Mouse (Mus musculus) intestine, postnatal 0 days (tissue): ENCODE measurements around the gene Herc1. TPM values are rescaled to one million over a fixed set of nuclear protein-coding genes. Genes with fewer than 3 reads are reported as not detected.
"Not testable (repeated sequence)": the region's sequence is repeated elsewhere in the genome, so short reads cannot be mapped to it uniquely, and the experiment has no call there.

ENCODE experiments used
- ATAC-seq: fragments of 200-750 bp; cut with Nextera tagmentation; 2 replicates; pipeline ENCODE4 v1.8.0; 2017; ENCODE audit warnings: mild to moderate bottlenecking, moderate TSS enrichment, moderate library complexity
- H3K27ac ChIP-seq: fragments of 300-500 bp; sonication (generic); 2 replicates; pipeline ENCODE4 v1.5.1; 2014; ENCODE audit warnings: mild to moderate bottlenecking, low read depth, low read length, moderate library complexity
- H3K27me3 ChIP-seq: fragments of 300-500 bp; sonication (generic); replicated peaks from 2 replicates; pipeline ENCODE4 v1.6.1; 2014; ENCODE audit warnings: low read length, mixed read lengths; ENCODE audit not compliant: control insufficient read depth, insufficient read depth
- H3K36me3 ChIP-seq: fragments of 300-500 bp; sonication (generic); 2 replicates; pipeline ENCODE4 v1.6.1; 2014; ENCODE audit warnings: mild to moderate bottlenecking, moderate library complexity; ENCODE audit not compliant: control insufficient read depth, insufficient read depth
- H3K4me1 ChIP-seq: fragments of 300-500 bp; sonication (generic); replicated peaks from 2 replicates; pipeline ENCODE4 v1.6.1; 2014; ENCODE audit warnings: antibody characterized with exemption, low read length, mixed read lengths; ENCODE audit not compliant: control insufficient read depth, insufficient read depth
- H3K4me2 ChIP-seq: fragments of 300-500 bp; sonication (generic); replicated peaks from 2 replicates; pipeline ENCODE4 v1.6.1; 2014; ENCODE audit warnings: low read depth, mild to moderate bottlenecking, moderate library complexity
- H3K4me3 ChIP-seq: fragments of 300-500 bp; sonication (generic); 2 replicates; pipeline ENCODE4 v1.5.1; 2014; ENCODE audit warnings: low read depth, low read length
- H3K9ac ChIP-seq: fragments of 300-500 bp; sonication (generic); 2 replicates; pipeline ENCODE4 v1.6.1; 2014; ENCODE audit warnings: mild to moderate bottlenecking, low read depth, low read length
- H3K9me3 ChIP-seq: fragments of 300-500 bp; sonication (generic); 2 replicates; pipeline ENCODE4 v1.6.1; 2016; ENCODE audit warnings: mixed run types; ENCODE audit not compliant: control insufficient read depth
- CTCF ChIP-seq: sonication (generic); IDR thresholded peaks from 2 replicates; pipeline ENCODE4 v1.5.1; 2016; ENCODE audit warnings: low read depth, mild to moderate bottlenecking, control low read depth, antibody characterized with exemption, moderate library complexity
- WGBS: fragments of 180-500 bp; shearing (Covaris S2); extraction: QIAGEN DNeasy Blood & Tissue Kit; methylation state at CpG from one replicate; pipeline ENCODE4 v1.1.7; 2014; 5-methylcytosine and 5-hydroxymethylcytosine counted together
- polyA plus RNA-seq: library from polyadenylated mRNA; unstranded; fragments of >200 nt; fragmentation: Nextera tagmentation; extraction: Ambion mirVana; gene quantifications from 2 replicates; pipeline ENCODE4 v1.2.1, GENCODE M21; 2015

Herc1 gene
- polyA plus RNA-seq, 1 experiment from 2014 or later: 7.2 TPM

DNA sequence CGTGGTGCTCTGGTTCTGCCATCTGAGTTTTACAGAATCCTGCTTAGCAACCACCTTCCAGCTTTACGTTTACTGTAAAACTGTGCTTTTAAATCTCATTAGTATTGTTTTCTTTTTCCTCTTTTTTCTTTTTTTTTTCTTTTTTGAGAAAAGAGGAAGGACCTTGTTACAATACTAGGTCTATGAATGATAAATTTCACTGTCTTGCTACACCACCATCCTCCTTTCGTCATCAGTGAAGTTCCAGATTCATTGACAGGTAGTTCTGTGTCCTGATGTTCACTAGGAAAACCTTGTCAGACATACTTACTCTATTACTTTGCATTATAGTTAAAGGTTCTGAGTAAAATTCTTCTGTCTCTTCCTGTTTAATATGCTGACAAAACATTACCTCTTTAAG is 33.2 kb downstream of the Herc1 start:
- H3K4me3 ChIP-seq: no peak overlapping the region
- no peak overlapping the region for H3K9ac ChIP-seq
- H3K27ac ChIP-seq: no peak overlapping the region
- H3K27me3 ChIP-seq: no peaks in the 10 kb centered on the region
- 0 out of 2 replicates have a peak, but pooled peaks cover 4% of the 10 kb centered on the region for H3K36me3 ChIP-seq
- no peak for ATAC-seq
- H3K9me3 ChIP-seq: no peaks in the 10 kb centered on the region
- no peaks in the 10 kb centered on the region for H3K4me1 ChIP-seq
- H3K4me2 ChIP-seq: no peak overlapping the region
- 88% methylated on average over 3 of the region's 3 CpGs for WGBS
- TF ChIP-seq CTCF: no peak

DNA sequence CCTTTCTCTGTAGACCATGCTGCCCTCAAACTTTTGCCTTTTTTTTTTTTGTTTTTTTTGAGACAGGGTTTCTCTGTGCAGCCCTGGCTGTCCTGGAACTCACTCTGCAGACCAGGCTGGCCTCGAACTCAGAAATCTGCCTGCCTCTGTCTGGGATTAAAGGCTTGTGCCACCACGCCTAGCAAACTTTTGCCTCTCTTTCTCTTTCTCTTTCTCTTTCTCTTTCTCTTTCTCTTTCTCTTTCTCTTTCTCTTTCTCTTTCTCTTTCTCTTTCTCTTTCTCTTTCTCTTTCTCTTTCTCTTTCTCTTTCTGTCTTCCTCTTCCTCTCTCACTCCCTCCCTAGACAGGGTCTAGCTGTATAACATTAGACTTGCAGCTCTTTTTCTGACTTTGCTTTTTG is 40.1 kb downstream of the Herc1 start:
- ATAC-seq, H3K9ac ChIP-seq, H3K9me3 ChIP-seq, H3K4me2 ChIP-seq, H3K4me1 ChIP-seq, H3K27me3 ChIP-seq, H3K27ac ChIP-seq, H3K4me3 ChIP-seq: not testable (repeated sequence)
- WGBS: 85% methylated on average over 2 of the region's 2 CpGs
- H3K36me3 ChIP-seq: peaks cover 23% of the 10 kb centered on the region

DNA sequence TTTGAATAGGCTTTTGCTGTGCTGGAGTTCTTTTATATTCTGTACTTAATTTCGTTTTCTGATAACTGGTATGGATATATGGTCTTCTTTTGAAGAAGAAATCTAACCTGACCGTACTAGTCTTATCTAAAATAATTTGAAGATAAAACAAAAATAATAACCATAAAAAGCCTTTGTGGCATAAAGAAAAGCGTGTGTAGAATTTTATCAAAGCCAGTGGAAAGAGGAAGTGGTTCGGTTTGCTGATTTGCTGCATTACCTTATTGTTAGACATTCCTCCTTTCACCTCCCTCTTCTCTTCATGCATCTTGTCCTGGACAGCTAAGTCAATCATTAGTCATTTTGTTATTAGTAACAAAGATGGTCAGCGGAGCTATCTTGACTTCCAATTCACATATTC is 43.1 kb downstream of the Herc1 start:
- TF ChIP-seq CTCF: no peak
- ATAC-seq: no peak

DNA sequence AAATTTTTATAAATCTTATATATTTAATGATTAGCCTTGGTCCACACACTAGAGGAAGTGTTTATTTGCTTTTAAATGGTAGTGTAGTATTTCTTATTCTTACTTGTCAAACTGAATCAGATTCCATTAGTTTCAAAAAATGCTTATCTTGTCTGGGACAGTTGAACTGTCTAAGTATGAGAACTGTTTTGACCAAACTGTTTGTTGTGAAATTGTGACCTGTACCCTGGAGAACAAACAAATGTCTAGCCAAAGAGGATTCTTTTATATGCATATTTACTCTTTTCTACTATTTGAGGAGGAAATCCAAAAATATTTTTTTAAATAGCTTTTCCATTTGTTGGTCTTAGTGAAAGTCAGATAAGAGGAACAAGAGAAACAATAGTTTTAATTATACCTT is 73.2 kb downstream of the Herc1 start:
- TF ChIP-seq CTCF: no peak
- H3K27ac ChIP-seq: no peak overlapping the region

More for the DNA sequence above, 43.1 kb downstream of the Herc1 start:
- Histone ChIP-seq H3K36me3 (peaks cover 34% of the 10 kb centered on the region), H3K27ac (no peak overlapping the region), H3K4me2 (no peak overlapping the region), H3K9me3 (no peaks in the 10 kb centered on the region), H3K27me3 (no peaks in the 10 kb centered on the region), H3K4me1 (no peaks in the 10 kb centered on the region), H3K9ac (no peak overlapping the region), H3K4me3 (no peak overlapping the region)
- 58% methylated on average over 5 of the region's 5 CpGs for WGBS

GRCm38 (mm10) chr9:66440007-66440406 is 89.8 kb downstream of the Herc1 start:
- 82% methylated on average over 8 of the region's 8 CpGs for WGBS
- Histone ChIP-seq H3K27me3 (no peaks in the 10 kb centered on the region), H3K9me3 (no peaks in the 10 kb centered on the region), H3K36me3 (peaks cover 33% of the 10 kb centered on the region; the same call in 1 of the 2 replicates), H3K4me2 (no peak overlapping the region), H3K27ac (no peak overlapping the region), H3K9ac (no peak overlapping the region), H3K4me3 (no peak overlapping the region), H3K4me1 (no peaks in the 10 kb centered on the region)
- peak; percentile 31; the same call in 1 of the 2 replicates for ATAC-seq
- no peak for TF ChIP-seq CTCF

More for the DNA sequence above, 73.2 kb downstream of the Herc1 start:
- H3K4me2 ChIP-seq: no peak overlapping the region
- no peaks in the 10 kb centered on the region for H3K4me1 ChIP-seq
- H3K9me3 ChIP-seq: no peaks in the 10 kb centered on the region
- H3K27me3 ChIP-seq: no peaks in the 10 kb centered on the region
- no peak overlapping the region for H3K4me3 ChIP-seq
- no peak overlapping the region for H3K9ac ChIP-seq
- no peak for ATAC-seq
- H3K36me3 ChIP-seq: peaks cover 6% of the 10 kb centered on the region

- no peak for TF ChIP-seq CTCF
- Histone ChIP-seq H3K27ac (no peak overlapping the region), H3K4me3 (no peak overlapping the region), H3K4me1 (no peaks in the 10 kb centered on the region), H3K9ac (no peak overlapping the region), H3K4me2 (no peak overlapping the region), H3K27me3 (no peaks in the 10 kb centered on the region), H3K36me3 (peaks cover 46% of the 10 kb centered on the region), H3K9me3 (no peaks in the 10 kb centered on the region)
- ATAC-seq: no peak
- WGBS: 68% methylated on average over 5 of the region's 5 CpGs
These were observed 98.0 kb downstream of the Herc1 start for GRCm38 (mm10) chr9:66448253-66448652.

DNA sequence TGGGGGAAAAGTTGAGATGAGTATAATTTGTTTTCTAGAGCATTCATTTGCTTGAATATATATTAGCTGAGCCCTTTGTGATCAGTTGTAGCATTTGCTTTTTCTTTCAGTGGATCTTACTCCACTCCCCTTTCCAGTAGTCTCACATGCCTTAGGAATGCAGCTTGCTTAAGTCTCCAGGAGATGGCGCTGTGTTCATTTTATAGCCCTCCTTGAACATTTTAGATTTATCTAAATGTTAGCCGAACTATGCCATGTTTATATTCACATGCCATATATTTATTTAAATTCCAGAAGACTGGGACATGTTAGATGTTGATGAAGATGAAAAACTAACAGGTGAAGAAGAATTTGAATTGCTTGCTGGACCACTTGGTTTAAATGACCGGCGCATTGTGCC is 114.8 kb downstream of the Herc1 start:
- ATAC-seq: no peak
- Histone ChIP-seq H3K36me3 (peaks cover 55% of the 10 kb centered on the region), H3K27ac (no peak overlapping the region), H3K27me3 (no peaks in the 10 kb centered on the region), H3K4me3 (no peak overlapping the region), H3K4me2 (no peak overlapping the region), H3K9me3 (no peaks in the 10 kb centered on the region), H3K9ac (no peak overlapping the region), H3K4me1 (no peaks in the 10 kb centered on the region)
- 57% methylated on average over 4 of the region's 4 CpGs for WGBS
- peak; percentile 77 for TF ChIP-seq CTCF
